Mouse (Mus musculus): ENCODE data around the gene Ccdc188. TPM values are rescaled to one million over a fixed set of nuclear protein-coding genes. Genes with fewer than 3 reads are reported as not detected.

Gene Ccdc188
- not detected in 2 replicates for polyA plus RNA-seq (2015; fragmentation: Nextera tagmentation; extraction: Ambion mirVana)

DNA sequence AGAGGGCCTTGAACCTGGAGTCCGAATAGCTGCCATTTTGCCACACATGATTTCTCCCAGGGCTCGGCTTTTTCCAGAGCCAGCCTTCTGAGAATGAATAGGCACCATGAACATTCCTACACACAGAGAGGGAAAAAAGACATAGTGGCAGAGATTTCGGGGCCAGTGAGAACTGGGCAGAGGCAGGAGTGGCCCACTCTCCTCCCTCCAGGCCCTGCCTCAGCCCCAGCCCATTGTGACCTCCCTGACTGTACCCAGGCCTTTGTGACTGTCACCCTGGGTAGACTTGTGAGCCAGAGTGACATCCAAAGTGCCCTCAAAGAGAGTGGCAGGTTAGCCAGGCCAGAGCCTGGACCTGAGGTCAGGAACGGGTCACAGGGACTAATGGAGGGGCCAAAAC, at the start of gene Ccdc188:
Ccdc188 (plus strand) TSS at position 301 of the 400 bp plus-strand sequence.
- Histone ChIP-seq H3K4me3 (ENCODE audit: low read length) (no peak within 1 kb of the TSS), H3K9ac (ENCODE audit: low read length) (no peak within 1 kb of the TSS), H3K27ac (ENCODE audit: low read length) (no peak within 1 kb of the TSS), H3K4me2 (ENCODE audit: low read depth, low read length) (no peak within 1 kb of the TSS), H3K9me3 (ENCODE audit: control insufficient read depth, low read length) (no peaks in the 10 kb centered on the region), H3K36me3 (ENCODE audit: control insufficient read depth, insufficient read depth, low read length) (peaks cover under 1% of the 10 kb centered on the region; the same call in 1 of the 2 replicates), H3K27me3 (ENCODE audit: control insufficient read depth, insufficient read depth, low read depth, low read length) (no peaks in the 10 kb centered on the region), H3K4me1 (replicated peaks; ENCODE audit: control insufficient read depth, insufficient read depth, low read length) (peaks cover 9% of the 10 kb centered on the region)
- ATAC-seq (ENCODE audit: low read depth), result no peak
- 88% methylated on average over 4 of the region's 4 CpGs for WGBS

DNA sequence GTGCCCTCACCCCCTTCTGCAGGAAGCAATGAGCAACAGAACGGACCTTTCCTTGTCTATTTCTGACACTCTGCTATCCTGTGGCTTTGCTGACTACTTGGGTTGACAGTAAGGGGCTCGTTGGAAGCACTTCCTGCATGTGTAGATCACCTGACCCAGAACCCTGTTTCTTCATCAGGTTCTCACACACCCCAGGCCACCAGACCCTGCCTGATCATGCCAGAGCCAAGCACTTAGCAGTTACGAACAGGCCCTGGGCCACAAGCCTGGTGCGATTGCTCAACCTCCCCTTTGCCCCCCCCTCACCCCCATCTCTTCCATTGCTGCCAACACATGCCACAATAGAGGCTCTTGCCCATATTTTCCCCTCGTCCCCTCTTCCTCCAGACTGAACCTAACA, 48.5 kb upstream of the Ccdc188 start:
- H3K27me3 ChIP-seq (ENCODE audit: control insufficient read depth, insufficient read depth, low read depth, low read length), result peaks cover 3% of the 10 kb centered on the region; the same call in 1 of the 2 replicates
- WGBS, result 54% methylated on average over 5 of the region's 5 CpGs
- H3K36me3 ChIP-seq (ENCODE audit: control insufficient read depth, insufficient read depth, low read length), result no peaks in the 10 kb centered on the region
- no peak overlapping the region for H3K4me3 ChIP-seq (ENCODE audit: low read length)
- H3K4me1 ChIP-seq (replicated peaks; ENCODE audit: control insufficient read depth, insufficient read depth, low read length), result no peaks in the 10 kb centered on the region
- no peak overlapping the region for H3K27ac ChIP-seq (ENCODE audit: low read length)
- H3K4me2 ChIP-seq (ENCODE audit: low read depth, low read length), result no peak overlapping the region
- no peak overlapping the region for H3K9ac ChIP-seq (ENCODE audit: low read length)
- no peaks in the 10 kb centered on the region for H3K9me3 ChIP-seq (ENCODE audit: control insufficient read depth, low read length)
- ATAC-seq (ENCODE audit: low read depth), result no peak

DNA sequence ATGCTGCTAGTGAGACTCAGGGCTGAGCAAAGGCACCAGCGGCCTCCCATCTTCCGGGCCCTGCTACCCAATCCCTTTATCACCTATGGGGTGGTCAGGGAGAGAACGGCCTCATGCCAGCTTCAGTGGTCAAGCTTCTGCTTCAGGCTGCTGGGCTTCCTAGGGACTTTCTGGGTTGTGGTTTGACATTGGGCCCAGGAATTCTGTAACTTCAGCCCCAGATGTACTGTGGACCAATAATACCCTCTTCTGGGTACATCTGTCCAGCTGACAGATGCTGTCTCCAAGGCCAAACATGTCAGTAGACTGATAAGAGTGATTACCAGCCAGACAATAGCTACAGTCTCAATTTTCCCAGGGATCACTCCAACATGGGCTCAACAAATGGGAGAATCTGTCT, 47.9 kb upstream of the Ccdc188 start:
- no peaks in the 10 kb centered on the region for H3K4me1 ChIP-seq (replicated peaks; ENCODE audit: control insufficient read depth, insufficient read depth, low read length)
- H3K27ac ChIP-seq (ENCODE audit: low read length), result no peak overlapping the region
- WGBS, result 92% methylated on average over 3 of the region's 3 CpGs
- H3K4me2 ChIP-seq (ENCODE audit: low read depth, low read length), result no peak overlapping the region
- no peak for ATAC-seq (ENCODE audit: low read depth)
- no peaks in the 10 kb centered on the region for H3K36me3 ChIP-seq (ENCODE audit: control insufficient read depth, insufficient read depth, low read length)
- no peak overlapping the region for H3K9ac ChIP-seq (ENCODE audit: low read length)
- H3K4me3 ChIP-seq (ENCODE audit: low read length), result no peak overlapping the region
- H3K9me3 ChIP-seq (ENCODE audit: control insufficient read depth, low read length), result no peaks in the 10 kb centered on the region
- H3K27me3 ChIP-seq (ENCODE audit: control insufficient read depth, insufficient read depth, low read depth, low read length), result peaks cover 3% of the 10 kb centered on the region; the same call in 1 of the 2 replicates

DNA sequence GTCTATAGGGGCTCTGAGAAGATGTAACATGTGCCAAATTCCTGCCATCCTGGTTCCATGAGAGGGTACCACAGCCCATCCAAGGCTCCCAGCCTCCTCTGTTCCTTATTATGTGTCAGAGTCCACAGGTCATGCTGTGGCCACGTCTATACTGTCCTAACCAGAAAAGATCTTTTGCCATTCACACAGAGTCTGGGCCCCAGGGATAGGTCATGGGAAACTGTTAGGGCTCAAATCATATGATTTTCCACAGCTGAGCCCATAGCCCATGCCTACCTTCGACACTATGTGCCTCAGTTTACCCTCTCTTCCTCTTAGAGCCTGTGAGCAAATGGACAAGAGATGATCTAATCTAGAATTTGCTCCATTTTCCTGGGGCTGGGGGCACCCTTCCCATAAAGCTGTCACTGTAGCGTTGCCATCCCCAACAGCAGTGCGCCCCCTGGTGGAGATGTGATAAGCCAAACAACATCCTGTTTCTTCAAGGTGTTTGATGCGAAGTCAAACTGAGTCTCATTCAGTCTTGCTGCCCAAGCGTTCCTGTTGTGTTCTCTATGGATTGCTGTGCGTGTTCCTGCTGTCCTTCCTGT, 45.3 kb upstream of the Ccdc188 start:
- no peaks in the 10 kb centered on the region for H3K9me3 ChIP-seq (ENCODE audit: control insufficient read depth, low read length)
- H3K4me1 ChIP-seq (replicated peaks; ENCODE audit: control insufficient read depth, insufficient read depth, low read length), result no peaks in the 10 kb centered on the region
- no peak overlapping the region for H3K9ac ChIP-seq (ENCODE audit: low read length)
- H3K36me3 ChIP-seq (ENCODE audit: control insufficient read depth, insufficient read depth, low read length), result no peaks in the 10 kb centered on the region
- no peak overlapping the region for H3K27ac ChIP-seq (ENCODE audit: low read length)
- no peak overlapping the region for H3K4me3 ChIP-seq (ENCODE audit: low read length)
- 5% methylated on average over 7 of the region's 7 CpGs for WGBS
- no peak overlapping the region for H3K4me2 ChIP-seq (ENCODE audit: low read depth, low read length)
- ATAC-seq (ENCODE audit: low read depth), result peak; percentile 24; the same call in 1 of the 2 replicates
- peaks cover 3% of the 10 kb centered on the region; the same call in 1 of the 2 replicates for H3K27me3 ChIP-seq (ENCODE audit: control insufficient read depth, insufficient read depth, low read depth, low read length)

DNA sequence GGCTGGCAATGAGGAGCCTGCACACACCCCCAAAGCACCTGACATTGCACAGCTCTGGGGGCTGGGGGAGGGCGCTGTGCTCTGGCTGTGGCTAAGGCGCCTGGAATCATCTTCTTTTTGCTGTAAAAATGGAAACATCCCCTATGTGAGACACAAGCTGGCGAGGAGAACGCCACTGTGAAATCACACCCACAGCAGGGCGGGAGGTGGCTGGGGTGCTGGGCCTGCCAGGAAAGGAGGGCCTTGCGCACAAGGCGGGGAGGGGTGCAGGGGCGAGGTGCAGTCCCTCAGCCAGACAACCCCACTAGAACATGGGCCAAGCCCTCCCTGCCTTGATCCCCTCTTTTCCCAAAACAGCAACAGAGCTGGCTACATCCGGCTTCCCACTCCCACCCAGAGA, 44.4 kb upstream of the Ccdc188 start:
- ATAC-seq (ENCODE audit: low read depth), result no peak
- peaks cover 3% of the 10 kb centered on the region; the same call in 1 of the 2 replicates for H3K27me3 ChIP-seq (ENCODE audit: control insufficient read depth, insufficient read depth, low read depth, low read length)

DNA sequence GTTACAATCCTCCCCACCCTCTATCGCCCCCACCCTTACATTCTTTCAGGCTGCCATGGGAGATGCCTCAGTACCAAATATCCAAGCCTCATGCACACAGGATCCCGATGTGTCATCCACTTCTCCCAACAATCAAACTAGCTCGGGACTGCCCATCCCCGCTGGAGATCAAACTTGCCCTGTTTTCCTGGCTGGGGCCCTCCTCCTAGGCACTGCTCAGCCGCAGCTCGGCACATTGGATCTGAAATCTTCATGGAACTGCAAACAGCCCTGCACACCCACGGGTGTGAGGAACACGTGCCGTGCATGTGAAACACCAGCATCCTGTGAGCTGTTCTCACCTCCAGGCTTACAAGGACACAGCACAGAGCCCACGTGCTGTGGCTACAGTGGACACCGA, 43.9 kb upstream of the Ccdc188 start:
- Histone ChIP-seq H3K4me1 (replicated peaks; ENCODE audit: control insufficient read depth, insufficient read depth, low read length) (0 out of 2 replicates have a peak, but pooled peaks cover 2% of the 10 kb centered on the region), H3K27ac (ENCODE audit: low read length) (no peak overlapping the region), H3K27me3 (ENCODE audit: control insufficient read depth, insufficient read depth, low read depth, low read length) (peaks cover 3% of the 10 kb centered on the region; the same call in 1 of the 2 replicates), H3K9me3 (ENCODE audit: control insufficient read depth, low read length) (no peaks in the 10 kb centered on the region), H3K4me3 (ENCODE audit: low read length) (no peak overlapping the region), H3K9ac (ENCODE audit: low read length) (no peak overlapping the region), H3K36me3 (ENCODE audit: control insufficient read depth, insufficient read depth, low read length) (no peaks in the 10 kb centered on the region), H3K4me2 (ENCODE audit: low read depth, low read length) (no peak overlapping the region)
- no peak for ATAC-seq (ENCODE audit: low read depth)
- WGBS, result 71% methylated on average over 11 of the region's 11 CpGs

More for the DNA sequence above, 44.4 kb upstream of the Ccdc188 start:
- no peak overlapping the region for H3K9ac ChIP-seq (ENCODE audit: low read length)
- 77% methylated on average over 9 of the region's 9 CpGs for WGBS
- H3K4me2 ChIP-seq (ENCODE audit: low read depth, low read length), result no peak overlapping the region
- H3K36me3 ChIP-seq (ENCODE audit: control insufficient read depth, insufficient read depth, low read length), result no peaks in the 10 kb centered on the region
- no peaks in the 10 kb centered on the region for H3K9me3 ChIP-seq (ENCODE audit: control insufficient read depth, low read length)
- no peak overlapping the region for H3K4me3 ChIP-seq (ENCODE audit: low read length)
- H3K4me1 ChIP-seq (replicated peaks; ENCODE audit: control insufficient read depth, insufficient read depth, low read length), result no peaks in the 10 kb centered on the region
- no peak overlapping the region for H3K27ac ChIP-seq (ENCODE audit: low read length)

DNA sequence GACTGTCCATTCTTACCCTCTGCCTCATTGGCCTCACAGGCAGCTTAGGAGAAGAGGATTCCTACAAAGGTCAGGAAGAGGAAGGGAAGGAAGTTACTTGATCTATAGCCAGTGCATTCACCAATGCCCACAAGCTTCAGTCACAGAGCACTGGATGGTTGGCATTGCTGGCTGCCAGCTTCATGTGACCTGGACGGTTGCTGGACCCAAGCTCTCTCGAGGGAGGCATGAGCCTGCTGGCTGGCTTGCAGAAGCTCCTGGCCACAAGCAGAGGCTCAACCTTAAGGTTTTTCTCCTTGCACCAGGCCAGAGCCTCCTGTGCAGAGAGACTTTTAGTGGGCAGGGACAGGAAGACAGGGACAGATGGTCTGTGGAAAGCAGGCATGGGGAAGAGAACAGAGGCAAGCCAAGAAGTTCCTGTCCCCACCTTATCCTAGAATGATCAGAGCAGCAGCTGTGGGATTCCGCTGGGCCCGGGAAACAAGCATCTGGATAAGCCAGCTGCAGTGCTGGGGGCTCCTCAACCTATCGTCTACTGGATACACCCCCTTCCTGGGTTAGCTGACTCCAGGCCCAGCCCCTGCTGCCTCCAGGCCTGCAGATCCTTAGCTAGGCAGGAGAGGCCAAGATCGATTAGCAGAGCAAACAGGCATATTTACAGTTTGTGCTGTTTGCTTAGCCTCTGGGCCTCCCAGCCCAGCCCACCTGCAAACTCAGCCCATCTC, 41.7 kb upstream of the Ccdc188 start:
- no peak overlapping the region for H3K9ac ChIP-seq (ENCODE audit: low read length)
- no peak overlapping the region for H3K4me3 ChIP-seq (ENCODE audit: low read length)
- no peak for ATAC-seq (ENCODE audit: low read depth)
- no peaks in the 10 kb centered on the region for H3K36me3 ChIP-seq (ENCODE audit: control insufficient read depth, insufficient read depth, low read length)
- peaks cover 3% of the 10 kb centered on the region; the same call in 1 of the 2 replicates for H3K27me3 ChIP-seq (ENCODE audit: control insufficient read depth, insufficient read depth, low read depth, low read length)
- H3K4me1 ChIP-seq (replicated peaks; ENCODE audit: control insufficient read depth, insufficient read depth, low read length), result 0 out of 2 replicates have a peak, but pooled peaks cover 2% of the 10 kb centered on the region
- no peaks in the 10 kb centered on the region for H3K9me3 ChIP-seq (ENCODE audit: control insufficient read depth, low read length)
- WGBS, result 28% methylated on average over 6 of the region's 6 CpGs
- no peak overlapping the region for H3K4me2 ChIP-seq (ENCODE audit: low read depth, low read length)
- H3K27ac ChIP-seq (ENCODE audit: low read length), result no peak overlapping the region

DNA sequence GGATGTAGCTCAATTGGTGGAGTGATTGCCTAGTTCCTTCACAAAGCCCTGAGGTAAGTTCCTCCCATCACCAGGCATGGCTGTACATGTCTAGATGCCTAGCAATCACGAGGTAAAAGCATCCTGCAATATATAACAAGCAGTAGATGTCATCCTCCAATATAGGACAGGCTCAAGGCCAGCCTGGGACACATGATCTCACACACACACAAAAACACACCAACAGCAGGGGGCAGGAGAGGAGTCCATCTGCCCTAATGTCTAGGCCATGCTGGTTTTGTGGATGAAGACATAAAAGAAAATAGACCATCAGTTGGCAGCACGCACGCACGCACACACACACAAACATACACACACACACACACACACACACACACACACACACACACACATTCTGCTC, 40.9 kb upstream of the Ccdc188 start:
- Histone ChIP-seq H3K27me3 (ENCODE audit: control insufficient read depth, insufficient read depth, low read depth, low read length) (peaks cover 2% of the 10 kb centered on the region; the same call in 1 of the 2 replicates), H3K36me3 (ENCODE audit: control insufficient read depth, insufficient read depth, low read length) (no peaks in the 10 kb centered on the region), H3K9ac (ENCODE audit: low read length) (no peak overlapping the region), H3K4me2 (ENCODE audit: low read depth, low read length) (no peak overlapping the region), H3K4me1 (replicated peaks; ENCODE audit: control insufficient read depth, insufficient read depth, low read length) (0 out of 2 replicates have a peak, but pooled peaks cover 2% of the 10 kb centered on the region), H3K9me3 (ENCODE audit: control insufficient read depth, low read length) (no peaks in the 10 kb centered on the region), H3K27ac (ENCODE audit: low read length) (no peak overlapping the region), H3K4me3 (ENCODE audit: low read length) (no peak overlapping the region)
- no peak for ATAC-seq (ENCODE audit: low read depth)
- 72% methylated on average over 4 of the region's 4 CpGs for WGBS

DNA sequence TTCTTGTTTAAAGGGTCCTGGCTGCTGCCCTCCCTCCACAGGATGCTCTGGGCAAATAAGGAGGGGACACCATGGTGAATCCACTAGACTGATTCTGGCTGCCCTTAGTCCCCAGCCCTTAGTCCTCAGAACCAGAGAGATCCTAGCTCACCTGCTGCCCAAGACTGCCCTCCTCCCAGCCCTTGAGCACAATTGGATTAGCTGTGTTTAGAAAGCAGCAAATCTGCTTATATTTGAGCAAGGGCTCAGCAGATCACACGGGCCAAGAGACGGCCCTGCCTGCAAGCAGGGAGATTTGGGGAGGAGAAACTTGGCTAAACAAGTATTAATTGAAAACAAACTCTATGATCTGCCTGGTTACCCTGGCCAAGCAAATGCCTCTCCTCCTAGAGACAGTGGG, 38.1 kb upstream of the Ccdc188 start:
- Histone ChIP-seq H3K9me3 (ENCODE audit: control insufficient read depth, low read length) (no peaks in the 10 kb centered on the region), H3K4me2 (ENCODE audit: low read depth, low read length) (no peak overlapping the region), H3K36me3 (ENCODE audit: control insufficient read depth, insufficient read depth, low read length) (no peaks in the 10 kb centered on the region), H3K27me3 (ENCODE audit: control insufficient read depth, insufficient read depth, low read depth, low read length) (no peaks in the 10 kb centered on the region), H3K4me1 (replicated peaks; ENCODE audit: control insufficient read depth, insufficient read depth, low read length) (0 out of 2 replicates have a peak, but pooled peaks cover 2% of the 10 kb centered on the region), H3K4me3 (ENCODE audit: low read length) (no peak overlapping the region), H3K27ac (ENCODE audit: low read length) (no peak overlapping the region), H3K9ac (ENCODE audit: low read length) (no peak overlapping the region)
- ATAC-seq (ENCODE audit: low read depth), result no peak
- 7% methylated on average over 2 of the region's 2 CpGs for WGBS
